Mouse (Mus musculus): ENCODE measurements at regions not wholly inside any gene's neighbourhood (a gene's known extent, or its start where the extent isn't known, plus 50 kb on each side); places are given as distances from the start of the nearest gene placed in this dataset.

GRCm38 (mm10) chr19:36204269-36204668 is 84.4 kb upstream of the Ankrd1 start:
- TF ChIP-seq GATA1 (IDR thresholded peaks at IDR 0.05; ENCODE audit: borderline replicate concordance, low read length): no peak
- no peak for TF ChIP-seq FLI1 (IDR thresholded peaks at IDR 0.05; ENCODE audit: low read length)

Data from megakaryocyte, embryonic 14.5 days (primary cell).